Mouse (Mus musculus) midbrain, embryonic 14.5 days (tissue): ENCODE measurements around the gene Ephx1. TPM values are rescaled to one million over a fixed set of nuclear protein-coding genes. Genes with fewer than 3 reads are reported as not detected.
"Not testable (repeated sequence)": the region's sequence is repeated elsewhere in the genome, so short reads cannot be mapped to it uniquely, and the experiment has no call there.

Experiments
- ATAC-seq: fragments of 200-750 bp; cut with Nextera tagmentation; 2 replicates; pipeline ENCODE4 v1.8.0; 2017; ENCODE audit warnings: moderate number of reproducible peaks, moderate library complexity; ENCODE audit not compliant: low FRiP score, low TSS enrichment
- DNase-seq: peaks from one replicate; pipeline ENCODE4 v3.0.0-alpha.2; 2015
- H3K27ac ChIP-seq: fragments of 300-500 bp; sonication (generic); replicated peaks from 2 replicates; pipeline ENCODE4 v1.5.1; 2014; ENCODE audit warnings: mild to moderate bottlenecking, low read depth, low read length, moderate library complexity
- H3K27me3 ChIP-seq: fragments of 300-500 bp; sonication (generic); 2 replicates; pipeline ENCODE4 v1.6.1; 2014; ENCODE audit warnings: low read length, control low read depth, mixed read lengths; ENCODE audit not compliant: control insufficient read depth, insufficient read depth
- H3K36me3 ChIP-seq: fragments of 300-500 bp; sonication (generic); 2 replicates; pipeline ENCODE4 v1.6.1; 2014; ENCODE audit warnings: low read length, control low read depth; ENCODE audit not compliant: control insufficient read depth, insufficient read depth
- H3K4me1 ChIP-seq: fragments of 300-500 bp; sonication (generic); 2 replicates; pipeline ENCODE4 v1.6.1; 2014; ENCODE audit warnings: mild to moderate bottlenecking, antibody characterized with exemption, low read length, control low read depth; ENCODE audit not compliant: control insufficient read depth, insufficient read depth
- H3K4me2 ChIP-seq: fragments of 300-500 bp; sonication (generic); 2 replicates; pipeline ENCODE4 v1.6.1; 2014; ENCODE audit warnings: mild to moderate bottlenecking, low read length, moderate library complexity
- H3K4me3 ChIP-seq: fragments of 300-500 bp; sonication (generic); replicated peaks from 2 replicates; pipeline ENCODE4 v1.5.1; 2014; ENCODE audit warnings: low read depth, low read length
- H3K9ac ChIP-seq: fragments of 300-500 bp; sonication (generic); replicated peaks from 2 replicates; pipeline ENCODE4 v1.6.1; 2014; ENCODE audit warnings: mild to moderate bottlenecking, low read length, moderate library complexity
- H3K9me3 ChIP-seq: fragments of 300-500 bp; sonication (generic); 2 replicates; pipeline ENCODE4 v1.6.1; 2016; ENCODE audit warnings: low read length, control low read depth, mixed read lengths; ENCODE audit not compliant: control insufficient read depth
- WGBS: fragments of 180-500 bp; shearing (Covaris S2); extraction: QIAGEN DNeasy Blood & Tissue Kit; methylation state at CpG from one replicate; pipeline ENCODE4 v1.1.7; 2014; 5-methylcytosine and 5-hydroxymethylcytosine counted together
- polyA plus RNA-seq: library from polyadenylated mRNA; unstranded; fragments of >200 nt; fragmentation: Nextera tagmentation; extraction: Ambion mirVana; gene quantifications from 2 replicates; pipeline ENCODE4 v1.2.1, GENCODE M21; 2014

The Ephx1 gene
- polyA plus RNA-seq, 1 experiment from 2014 or later = 2.7 TPM

GRCm38 (mm10) chr1:181000501-181001092 is 20.1 kb downstream of the Ephx1 start:
- 45% methylated on average over 10 of the region's 10 CpGs for WGBS
- DNase-seq (peak; percentile 46), ATAC-seq (no peak; the same call in 1 of the 2 replicates)
- H3K9me3 ChIP-seq = no peaks in the 10 kb centered on the region
- no peak overlapping the region for H3K27ac ChIP-seq
- H3K27me3 ChIP-seq = no peaks in the 10 kb centered on the region
- no peak overlapping the region for H3K9ac ChIP-seq
- H3K4me3 ChIP-seq = no peak overlapping the region
- H3K4me2 ChIP-seq = no peak overlapping the region
- no peaks in the 10 kb centered on the region for H3K4me1 ChIP-seq
- no peaks in the 10 kb centered on the region for H3K36me3 ChIP-seq

GRCm38 (mm10) chr1:180992142-180992541 is 28.6 kb downstream of the Ephx1 start:
- Histone ChIP-seq H3K9me3 (no peaks in the 10 kb centered on the region), H3K27ac (no peak overlapping the region), H3K36me3 (no peaks in the 10 kb centered on the region), H3K4me3 (no peak overlapping the region), H3K4me1 (no peaks in the 10 kb centered on the region), H3K9ac (no peak overlapping the region), H3K27me3 (no peaks in the 10 kb centered on the region), H3K4me2 (no peak overlapping the region)
- no peak for ATAC-seq
- peak; percentile 87 for DNase-seq
- WGBS = 60% methylated on average over 3 of the region's 3 CpGs

DNA sequence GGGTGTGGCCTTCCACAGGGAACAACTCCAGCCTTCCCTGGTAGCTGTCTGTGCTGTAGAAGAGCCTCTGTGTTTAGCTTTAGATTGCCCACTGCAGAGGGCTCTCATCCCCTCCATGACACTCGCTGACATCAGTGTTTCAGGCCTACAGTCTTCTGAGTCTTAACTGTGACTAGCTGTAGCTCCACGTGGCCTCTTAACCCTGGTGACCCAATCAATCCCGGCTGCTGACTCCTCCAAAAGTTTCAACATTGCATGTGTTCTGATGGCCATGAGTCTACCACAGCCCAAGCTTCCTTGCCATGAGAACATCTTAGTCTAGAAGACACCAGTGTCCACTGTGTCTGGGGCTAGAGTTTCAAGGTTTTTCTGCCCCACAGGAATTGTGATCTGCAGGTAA is 30.0 kb downstream of the Ephx1 start:
- DNase-seq (no peak), ATAC-seq (no peak)
- no peak overlapping the region for H3K4me3 ChIP-seq
- H3K4me2 ChIP-seq = no peak overlapping the region
- no peaks in the 10 kb centered on the region for H3K36me3 ChIP-seq
- no peak overlapping the region for H3K27ac ChIP-seq
- no peak overlapping the region for H3K9ac ChIP-seq
- WGBS = 56% methylated on average over 3 of the region's 3 CpGs
- no peaks in the 10 kb centered on the region for H3K9me3 ChIP-seq
- H3K27me3 ChIP-seq = no peaks in the 10 kb centered on the region
- H3K4me1 ChIP-seq = no peaks in the 10 kb centered on the region

GRCm38 (mm10) chr1:180987759-180988158 is 32.9 kb downstream of the Ephx1 start:
- DNase-seq (peak; percentile 88), ATAC-seq (peak; percentile 27; the same call in 1 of the 2 replicates)
- 0 out of 2 replicates have a peak overlapping the region, but pooled peaks have one; percentile 17 for H3K9ac ChIP-seq
- no peaks in the 10 kb centered on the region for H3K9me3 ChIP-seq
- 3% methylated on average over 9 of the region's 9 CpGs for WGBS
- H3K4me2 ChIP-seq = no peak overlapping the region
- no peaks in the 10 kb centered on the region for H3K4me1 ChIP-seq
- H3K27ac ChIP-seq = no peak overlapping the region
- no peaks in the 10 kb centered on the region for H3K27me3 ChIP-seq
- H3K36me3 ChIP-seq = no peaks in the 10 kb centered on the region
- H3K4me3 ChIP-seq = no peak overlapping the region

- no peak overlapping the region for H3K4me3 ChIP-seq
- no peak overlapping the region for H3K27ac ChIP-seq
- H3K4me2 ChIP-seq = no peak overlapping the region
- no peaks in the 10 kb centered on the region for H3K36me3 ChIP-seq
- no peak for ATAC-seq
- H3K27me3 ChIP-seq = no peaks in the 10 kb centered on the region
- H3K9ac ChIP-seq = no peak overlapping the region
- no peaks in the 10 kb centered on the region for H3K4me1 ChIP-seq
- DNase-seq = peak; percentile 11
- WGBS = 91% methylated on average over 8 of the region's 8 CpGs
- H3K9me3 ChIP-seq = no peaks in the 10 kb centered on the region
Observed at GRCm38 (mm10) chr1:180986701-180987100, 34.0 kb downstream of the Ephx1 start.

GRCm38 (mm10) chr1:180981298-180982046 is 39.2 kb downstream of the Ephx1 start:
- H3K9ac ChIP-seq, ATAC-seq, H3K27ac ChIP-seq, H3K4me2 ChIP-seq, DNase-seq, H3K4me3 ChIP-seq, H3K36me3 ChIP-seq, H3K9me3 ChIP-seq, H3K4me1 ChIP-seq, H3K27me3 ChIP-seq: not testable (repeated sequence)
- WGBS = 76% methylated on average over 7 of the region's 7 CpGs

GRCm38 (mm10) chr1:180980464-180980863 is 40.2 kb downstream of the Ephx1 start:
- 60% methylated on average over 2 of the region's 2 CpGs for WGBS
- no peaks in the 10 kb centered on the region for H3K4me1 ChIP-seq
- no peak overlapping the region for H3K4me3 ChIP-seq
- H3K27me3 ChIP-seq = no peaks in the 10 kb centered on the region
- no peaks in the 10 kb centered on the region for H3K9me3 ChIP-seq
- H3K4me2 ChIP-seq = no peak overlapping the region
- no peak overlapping the region for H3K9ac ChIP-seq
- no peak for ATAC-seq
- no peak overlapping the region for H3K27ac ChIP-seq
- DNase-seq = no peak
- H3K36me3 ChIP-seq = no peaks in the 10 kb centered on the region

DNA sequence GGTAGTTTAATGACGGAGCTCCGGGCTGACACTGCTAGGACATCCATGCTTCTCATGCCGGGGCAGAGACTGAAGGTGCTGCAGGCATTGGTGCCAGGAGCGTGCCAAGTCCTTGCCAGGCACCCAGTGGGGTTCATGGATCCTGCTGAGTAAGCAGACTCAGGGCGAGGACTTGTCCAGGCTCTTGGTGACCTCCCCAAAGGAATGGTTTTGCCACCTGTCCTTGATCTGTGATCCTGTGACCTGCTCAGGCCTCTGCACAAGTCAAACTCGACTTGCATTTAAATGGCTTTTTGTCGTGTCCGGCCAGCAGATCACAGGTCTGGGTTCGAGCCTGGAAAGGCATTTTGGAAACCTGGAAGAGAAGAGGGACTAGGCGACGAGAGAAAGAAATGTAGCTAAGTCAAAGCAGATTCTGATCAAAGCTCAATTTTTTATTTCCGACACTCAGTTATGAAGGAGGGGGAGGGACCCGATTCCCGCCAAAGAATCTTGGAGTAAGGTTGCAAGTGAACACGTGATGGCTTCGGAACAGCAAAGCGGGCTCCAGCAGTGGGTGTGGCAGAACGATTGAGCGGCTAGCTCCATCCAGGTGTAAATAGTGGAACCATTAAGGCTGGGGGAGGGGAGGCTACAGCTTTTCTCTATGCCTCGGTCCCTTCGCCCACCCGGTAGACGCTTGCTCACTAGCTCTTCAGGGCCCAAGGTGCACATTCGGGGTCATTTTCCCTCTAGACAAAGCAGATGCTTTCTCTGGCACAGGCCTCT is 41.0 kb downstream of the Ephx1 start:
- H3K27ac ChIP-seq = no peak overlapping the region
- no peak overlapping the region for H3K4me3 ChIP-seq
- no peaks in the 10 kb centered on the region for H3K36me3 ChIP-seq
- H3K9me3 ChIP-seq = no peaks in the 10 kb centered on the region
- H3K27me3 ChIP-seq = no peaks in the 10 kb centered on the region
- no peaks in the 10 kb centered on the region for H3K4me1 ChIP-seq
- no peak for DNase-seq
- H3K4me2 ChIP-seq = no peak overlapping the region
- no peak for ATAC-seq
- H3K9ac ChIP-seq = no peak overlapping the region
- WGBS = 86% methylated on average over 24 of the region's 24 CpGs
